Mouse (Mus musculus) heart, postnatal 0 days (tissue): Measurements from ENCODE around the gene Glrb. TPM values are rescaled to one million over a fixed set of nuclear protein-coding genes. Genes with fewer than 3 reads are reported as not detected.
A peak's percentile ranks its signal among the peaks of the same experiment; 100 is the strongest.

Source experiments
- ATAC-seq: fragments of 200-750 bp; cut with Nextera tagmentation; 2 replicates; pipeline ENCODE4 v1.8.0; 2017; ENCODE audit warnings: low read depth, moderate number of reproducible peaks, moderate library complexity; ENCODE audit not compliant: insufficient read depth
- DNase-seq: peaks from one replicate; pipeline ENCODE4 v3.0.0-alpha.2; 2016; ENCODE audit warnings: low spot score
- H3K27ac ChIP-seq: fragments of 300-500 bp; sonication (generic); 2 replicates; pipeline ENCODE4 v1.5.1; 2014; ENCODE audit warnings: low read depth, mild to moderate bottlenecking
- H3K27me3 ChIP-seq: fragments of 300-500 bp; sonication (generic); 2 replicates; pipeline ENCODE4 v1.6.1; 2014; ENCODE audit warnings: low read length, mixed read lengths; ENCODE audit not compliant: control insufficient read depth, insufficient read depth
- H3K36me3 ChIP-seq: fragments of 300-500 bp; sonication (generic); replicated peaks from 2 replicates; pipeline ENCODE4 v1.6.1; 2014; ENCODE audit warnings: low read length, mixed read lengths; ENCODE audit not compliant: control insufficient read depth, insufficient read depth
- H3K4me1 ChIP-seq: fragments of 300-500 bp; sonication (generic); 2 replicates; pipeline ENCODE4 v1.6.1; 2014; ENCODE audit warnings: antibody characterized with exemption; ENCODE audit not compliant: control insufficient read depth, insufficient read depth
- H3K4me2 ChIP-seq: fragments of 300-500 bp; sonication (generic); 2 replicates; pipeline ENCODE4 v1.6.1; 2014; ENCODE audit warnings: low read depth, mild to moderate bottlenecking, low read length, moderate library complexity
- H3K4me3 ChIP-seq: fragments of 300-500 bp; sonication (generic); 2 replicates; pipeline ENCODE4 v1.5.1; 2014; ENCODE audit warnings: low read depth, low read length
- H3K9ac ChIP-seq: fragments of 300-500 bp; sonication (generic); replicated peaks from 2 replicates; pipeline ENCODE4 v1.6.1; 2014; ENCODE audit warnings: low read depth, low read length, mixed read lengths
- H3K9me3 ChIP-seq: fragments of 300-500 bp; sonication (generic); replicated peaks from 2 replicates; pipeline ENCODE4 v1.6.1; 2016; ENCODE audit warnings: low read length; ENCODE audit not compliant: control insufficient read depth
- CTCF ChIP-seq: IDR thresholded peaks from 2 replicates; pipeline ENCODE4 v1.5.1; 2016; ENCODE audit warnings: antibody characterized with exemption, control low read depth, low read depth
- EP300 ChIP-seq: IDR thresholded peaks from 2 replicates; pipeline ENCODE4 v1.6.1; 2016; ENCODE audit warnings: antibody characterized with exemption, low read depth
- WGBS: fragments of 180-500 bp; shearing (Covaris S2); extraction: QIAGEN DNeasy Blood & Tissue Kit; methylation state at CpG from one replicate; pipeline ENCODE4 v1.1.7; 2014; 5-methylcytosine and 5-hydroxymethylcytosine counted together
- polyA plus RNA-seq: library from polyadenylated mRNA; unstranded; fragments of >200 nt; fragmentation: Nextera tagmentation; extraction: Ambion mirVana; gene quantifications from 2 replicates; pipeline ENCODE4 v1.2.1, GENCODE M21; 2015
- total RNA-seq: library from RNA; depleted of rRNA; stranded (reverse); fragments of >200 nt; gene quantifications from 2 replicates; pipeline ENCODE4 v1.2.3, GENCODE M21; 2014; ENCODE audit warnings: low replicate concordance; rRNA removed

Gene Glrb
- total RNA-seq (0.46 and 0.53 TPM in 2 replicates), polyA plus RNA-seq (0.25 and 0.55 TPM in 2 replicates)

- ATAC-seq (peak; percentile 60; the same call in 1 of the 2 replicates), DNase-seq (no peak)
- peak within 1 kb of the TSS; percentile 64 for H3K4me3 ChIP-seq
- H3K27ac ChIP-seq, result no peak within 1 kb of the TSS
- H3K4me2 ChIP-seq, result peak within 1 kb of the TSS; percentile 97
- no peaks in the 10 kb centered on the region for H3K4me1 ChIP-seq
- TF ChIP-seq EP300 (no peak), CTCF (no peak)
- WGBS, result under 1% methylated on average over 62 of the region's 76 CpGs
- H3K9me3 ChIP-seq, result no peaks in the 10 kb centered on the region
- peaks cover 15% of the 10 kb centered on the region for H3K27me3 ChIP-seq
- no peaks in the 10 kb centered on the region for H3K36me3 ChIP-seq
- H3K9ac ChIP-seq, result peak within 1 kb of the TSS; percentile 52
These were observed at the start of gene Glrb for GRCm38 (mm10) chr3:80913111-80913778. TSS of gene Glrb (minus strand) at chr3:80913660.

GRCm38 (mm10) chr3:80959965-80960364 lies 46.5 kb upstream of the Glrb start:
- ATAC-seq (no peak), DNase-seq (no peak)
- no peaks in the 10 kb centered on the region for H3K36me3 ChIP-seq
- H3K27me3 ChIP-seq, result no peaks in the 10 kb centered on the region
- TF ChIP-seq CTCF (no peak), EP300 (no peak)
- H3K4me2 ChIP-seq, result no peak overlapping the region
- no peak overlapping the region for H3K27ac ChIP-seq
- H3K4me1 ChIP-seq, result no peaks in the 10 kb centered on the region
- H3K4me3 ChIP-seq, result no peak overlapping the region
- H3K9ac ChIP-seq, result no peak overlapping the region
- no peaks in the 10 kb centered on the region for H3K9me3 ChIP-seq

- Histone ChIP-seq H3K27me3 (no peaks in the 10 kb centered on the region), H3K36me3 (no peaks in the 10 kb centered on the region), H3K27ac (no peak overlapping the region), H3K9me3 (no peaks in the 10 kb centered on the region), H3K4me3 (no peak overlapping the region), H3K4me2 (no peak overlapping the region), H3K4me1 (no peaks in the 10 kb centered on the region), H3K9ac (no peak overlapping the region)
- TF ChIP-seq EP300, result no peak
- TF ChIP-seq CTCF, result peak; percentile 95
- ATAC-seq (peak; percentile 44; the same call in 1 of the 2 replicates), DNase-seq (peak; percentile 44)
- WGBS, result 29% methylated on average over 1 of the region's 1 CpGs
These were observed 45.1 kb upstream of the Glrb start for GRCm38 (mm10) chr3:80958591-80958990.

- WGBS, result 23% methylated on average over 6 of the region's 6 CpGs
- Histone ChIP-seq H3K27me3 (peaks cover 15% of the 10 kb centered on the region), H3K9me3 (no peaks in the 10 kb centered on the region), H3K4me3 (peak overlapping the region; percentile 64), H3K9ac (no peak overlapping the region; the same call in 1 of the 2 replicates), H3K4me1 (no peaks in the 10 kb centered on the region), H3K27ac (no peak overlapping the region), H3K4me2 (peak overlapping the region; percentile 97), H3K36me3 (no peaks in the 10 kb centered on the region)
- TF ChIP-seq CTCF (no peak), EP300 (no peak)
- DNase-seq (no peak), ATAC-seq (no peak)
These were observed 372 bp upstream of the Glrb start for GRCm38 (mm10) chr3:80913779-80914284.

GRCm38 (mm10) chr3:80894745-80895480 lies 18.5 kb downstream of the Glrb start:
- H3K4me1 ChIP-seq, result no peaks in the 10 kb centered on the region
- no peak overlapping the region for H3K27ac ChIP-seq
- DNase-seq (no peak), ATAC-seq (no peak)
- H3K9ac ChIP-seq, result no peak overlapping the region
- no peak overlapping the region for H3K4me2 ChIP-seq
- no peaks in the 10 kb centered on the region for H3K36me3 ChIP-seq
- H3K4me3 ChIP-seq, result no peak overlapping the region
- no peak for TF ChIP-seq EP300
- TF ChIP-seq CTCF, result no peak
- no peaks in the 10 kb centered on the region for H3K27me3 ChIP-seq
- no peaks in the 10 kb centered on the region for H3K9me3 ChIP-seq
- 69% methylated on average over 5 of the region's 5 CpGs for WGBS
